Mouse (Mus musculus) heart, embryonic 14.5 days (tissue): Measurements from ENCODE around the gene Mef2d. TPM values are rescaled to one million over a fixed set of nuclear protein-coding genes. Genes with fewer than 3 reads are reported as not detected.

Experiments
- ATAC-seq: fragments of 200-750 bp; cut with Nextera tagmentation; 2 replicates; pipeline ENCODE4 v1.8.0; 2017; ENCODE audit warnings: low read depth, moderate TSS enrichment; ENCODE audit not compliant: insufficient number of reproducible peaks, insufficient read depth, low FRiP score
- H3K27ac ChIP-seq, 2 experiments: fragments of 200-500 bp in 1 of 2; fragments of 300-500 bp in 1 of 2; sonication (generic) in 1 of 2; replicated peaks in 1 of 2; 2 replicates each; pipeline ENCODE4 v1.5.1; 2012 to 2014; ENCODE audit warnings: low read depth in 2 of 2, low read length in 2 of 2, control low read depth in 1 of 2, mild to moderate bottlenecking in 1 of 2, mixed read lengths in 1 of 2; ENCODE audit not compliant: control insufficient read depth in 1 of 2, insufficient read depth in 1 of 2
- H3K27me3 ChIP-seq: fragments of 300-500 bp; sonication (generic); 2 replicates; pipeline ENCODE4 v1.6.1; 2014; ENCODE audit warnings: mild to moderate bottlenecking, low read length, control low read depth; ENCODE audit not compliant: control insufficient read depth, insufficient read depth
- H3K36me3 ChIP-seq: fragments of 300-500 bp; sonication (generic); 2 replicates; pipeline ENCODE4 v1.6.1; 2014; ENCODE audit warnings: mild to moderate bottlenecking, control low read depth, low read length, mixed read lengths; ENCODE audit not compliant: control insufficient read depth, insufficient read depth
- H3K4me1 ChIP-seq, 2 experiments: fragments of 200-500 bp in 1 of 2; fragments of 300-500 bp in 1 of 2; sonication (generic) in 1 of 2; 2 replicates each; pipeline ENCODE4 v1.6.1; 2012 to 2014; ENCODE audit warnings: low read length in 2 of 2, control low read depth in 1 of 2, mixed read lengths in 1 of 2; ENCODE audit not compliant: control insufficient read depth in 2 of 2, insufficient read depth in 2 of 2
- H3K4me2 ChIP-seq: fragments of 300-500 bp; sonication (generic); 2 replicates; pipeline ENCODE4 v1.6.1; 2014; ENCODE audit warnings: mild to moderate bottlenecking, low read length
- H3K4me3 ChIP-seq, 2 experiments: fragments of 200-500 bp in 1 of 2; fragments of 300-500 bp in 1 of 2; sonication (generic) in 1 of 2; 2 replicates each; pipeline ENCODE4 v1.5.1; 2012 to 2014; ENCODE audit warnings: low read length in 2 of 2, mild to moderate bottlenecking in 2 of 2, control low read depth in 1 of 2, low read depth in 1 of 2, moderate library complexity in 1 of 2; ENCODE audit not compliant: control insufficient read depth in 1 of 2, insufficient read depth in 1 of 2
- H3K9ac ChIP-seq: fragments of 300-500 bp; sonication (generic); 2 replicates; pipeline ENCODE4 v1.6.1; 2014; ENCODE audit warnings: mild to moderate bottlenecking, low read length
- H3K9me3 ChIP-seq: fragments of 300-500 bp; sonication (generic); 2 replicates; pipeline ENCODE4 v1.6.1; 2016; ENCODE audit warnings: low read length, control low read depth; ENCODE audit not compliant: control insufficient read depth
- WGBS: fragments of 180-500 bp; shearing (Covaris S2); extraction: QIAGEN DNeasy Blood & Tissue Kit; methylation state at CpG from one replicate; pipeline ENCODE4 v1.1.7; 2014; 5-methylcytosine and 5-hydroxymethylcytosine counted together
- polyA plus RNA-seq: library from polyadenylated mRNA; unstranded; fragments of >200 nt; fragmentation: Nextera tagmentation; extraction: Ambion mirVana; gene quantifications from 2 replicates; pipeline ENCODE4 v1.2.1, GENCODE M21; 2014

Gene Mef2d
- polyA plus RNA-seq, 1 experiment from 2014 or later: 52.1 TPM

DNA sequence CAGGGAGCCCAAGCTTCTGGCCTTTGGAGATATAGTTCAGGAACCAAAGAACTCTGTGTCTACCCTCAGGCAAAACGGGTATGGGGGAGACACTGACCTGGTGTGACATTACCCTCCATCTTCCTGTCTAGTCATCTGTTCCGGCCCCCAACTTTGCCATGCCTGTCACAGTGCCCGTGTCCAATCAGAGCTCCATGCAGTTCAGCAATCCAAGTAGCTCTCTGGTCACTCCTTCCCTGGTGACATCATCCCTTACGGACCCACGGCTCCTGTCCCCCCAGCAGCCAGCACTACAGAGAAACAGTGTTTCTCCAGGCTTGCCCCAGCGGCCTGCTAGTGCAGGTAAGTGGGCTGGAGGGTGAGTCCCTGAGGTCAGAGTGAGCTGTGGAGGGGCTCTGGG is 16.8 kb downstream of the Mef2d start:
- WGBS: 78% methylated on average over 6 of the region's 6 CpGs
- no peak overlapping the region for H3K4me3 ChIP-seq
- no peaks in the 10 kb centered on the region for H3K27me3 ChIP-seq
- no peaks in the 10 kb centered on the region for H3K9me3 ChIP-seq
- H3K4me1 ChIP-seq: peaks cover 0 to 17% of the 10 kb centered on the region in 2 experiments; a peak in 3 of 4 replicates
- no peak overlapping the region for H3K4me2 ChIP-seq
- no peak for ATAC-seq
- peaks cover 91% of the 10 kb centered on the region for H3K36me3 ChIP-seq
- no peak overlapping the region for H3K27ac ChIP-seq
- H3K9ac ChIP-seq: no peak overlapping the region

- H3K4me1 ChIP-seq: peaks cover 2 to 18% of the 10 kb centered on the region in 2 experiments; a peak in 3 of 4 replicates
- peaks cover 100% of the 10 kb centered on the region for H3K36me3 ChIP-seq
- WGBS: 78% methylated on average over 6 of the region's 6 CpGs
- no peak overlapping the region for H3K4me2 ChIP-seq
- no peaks in the 10 kb centered on the region for H3K27me3 ChIP-seq
- ATAC-seq: no peak
- no peaks in the 10 kb centered on the region for H3K9me3 ChIP-seq
- H3K9ac ChIP-seq: no peak overlapping the region
- H3K27ac ChIP-seq: no peak overlapping the region
- no peak overlapping the region for H3K4me3 ChIP-seq
Measured at GRCm38 (mm10) chr3:88160856-88161255, 18.7 kb downstream of the Mef2d start.

- no peak overlapping the region for H3K9ac ChIP-seq
- ATAC-seq: no peak
- 64% methylated on average over 8 of the region's 8 CpGs for WGBS
- H3K27me3 ChIP-seq: no peaks in the 10 kb centered on the region
- no peak overlapping the region for H3K4me2 ChIP-seq
- no peaks in the 10 kb centered on the region for H3K9me3 ChIP-seq
- no peak overlapping the region for H3K4me3 ChIP-seq
- no peak overlapping the region for H3K27ac ChIP-seq
- peaks cover 100% of the 10 kb centered on the region for H3K36me3 ChIP-seq
- peaks cover 3 to 20% of the 10 kb centered on the region in 2 experiments; a peak in 3 of 4 replicates for H3K4me1 ChIP-seq
Measured at GRCm38 (mm10) chr3:88162259-88162658, 20.1 kb downstream of the Mef2d start.

- H3K27me3 ChIP-seq: no peaks in the 10 kb centered on the region
- ATAC-seq: no peak
- no peaks in the 10 kb centered on the region for H3K9me3 ChIP-seq
- 89% methylated on average over 4 of the region's 4 CpGs for WGBS
- H3K9ac ChIP-seq: no peak overlapping the region
- H3K4me3 ChIP-seq: no peak overlapping the region
- no peak overlapping the region for H3K27ac ChIP-seq
- peaks cover 100% of the 10 kb centered on the region for H3K36me3 ChIP-seq
- peaks cover 3 to 14% of the 10 kb centered on the region in 2 experiments; a peak in 3 of 4 replicates for H3K4me1 ChIP-seq
- no peak overlapping the region for H3K4me2 ChIP-seq
Measured at GRCm38 (mm10) chr3:88162811-88163210, 20.6 kb downstream of the Mef2d start.

DNA sequence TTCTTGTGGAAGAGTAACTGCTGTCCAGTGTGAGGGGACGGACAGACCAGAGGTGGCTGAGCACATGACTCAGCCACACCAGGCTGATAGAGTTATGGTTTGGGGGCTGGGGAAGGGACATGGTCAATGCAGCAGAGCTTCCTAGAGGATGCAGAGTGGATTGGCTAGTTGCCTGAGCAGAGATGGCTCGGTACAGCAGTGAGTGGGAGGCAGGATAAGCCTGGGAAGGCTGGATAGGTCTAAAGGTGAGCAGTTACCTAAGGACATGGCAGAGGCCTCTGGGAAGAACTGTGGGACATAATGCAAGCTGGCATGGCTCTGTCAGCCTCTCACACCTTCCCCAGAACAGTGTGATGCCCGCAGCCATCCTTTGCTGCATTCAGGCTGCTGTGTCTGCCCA is 21.7 kb downstream of the Mef2d start:
- Histone ChIP-seq H3K4me2 (no peak overlapping the region), H3K36me3 (peaks cover 100% of the 10 kb centered on the region), H3K4me1 (peaks cover 3 to 14% of the 10 kb centered on the region in 2 experiments; a peak in 3 of 4 replicates), H3K9ac (no peak overlapping the region; the same call in 1 of the 2 replicates), H3K4me3 (no peak overlapping the region), H3K9me3 (no peaks in the 10 kb centered on the region), H3K27ac (no peak overlapping the region), H3K27me3 (no peaks in the 10 kb centered on the region)
- no peak for ATAC-seq
- 62% methylated on average over 3 of the region's 3 CpGs for WGBS

DNA sequence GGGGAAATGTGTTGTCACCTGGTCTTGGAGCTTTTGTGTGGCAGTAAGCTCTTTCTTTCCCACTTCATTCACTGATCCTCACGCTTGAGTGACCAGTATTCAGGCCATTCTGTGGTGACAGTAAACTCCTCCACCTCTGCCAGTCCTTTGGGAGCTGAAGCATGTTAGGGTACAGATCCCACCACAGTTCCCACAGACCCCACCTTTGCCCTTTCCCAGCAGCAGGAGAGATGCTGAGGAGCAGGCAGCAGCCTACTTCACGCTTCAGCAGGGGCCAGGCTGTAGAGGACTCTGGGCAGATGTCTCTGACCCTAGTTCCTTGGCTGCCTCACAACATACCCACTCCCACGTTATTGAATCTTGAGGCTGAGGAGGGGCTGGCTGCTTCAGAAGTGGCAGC is 22.1 kb downstream of the Mef2d start:
- WGBS: 79% methylated on average over 3 of the region's 3 CpGs
- H3K4me3 ChIP-seq: no peak overlapping the region

GRCm38 (mm10) chr3:88166056-88166455 is 23.9 kb downstream of the Mef2d start:
- H3K4me1 ChIP-seq: peaks cover 3 to 14% of the 10 kb centered on the region in 2 experiments; a peak in 3 of 4 replicates
- H3K36me3 ChIP-seq: peaks cover 100% of the 10 kb centered on the region
- no peaks in the 10 kb centered on the region for H3K9me3 ChIP-seq
- no peaks in the 10 kb centered on the region for H3K27me3 ChIP-seq
- H3K9ac ChIP-seq: no peak overlapping the region
- H3K27ac ChIP-seq: peak overlapping the region; percentile 59 to 83
- peak; percentile 40; the same call in 1 of the 2 replicates for ATAC-seq
- WGBS: 44% methylated on average over 5 of the region's 5 CpGs
- H3K4me3 ChIP-seq: no peak overlapping the region
- no peak overlapping the region for H3K4me2 ChIP-seq

More for the DNA sequence above, 22.1 kb downstream of the Mef2d start:
- no peak overlapping the region; the same call in 1 of the 2 replicates for H3K9ac ChIP-seq
- no peak overlapping the region for H3K4me2 ChIP-seq
- peaks cover 100% of the 10 kb centered on the region for H3K36me3 ChIP-seq
- peaks cover 3 to 14% of the 10 kb centered on the region in 2 experiments; a peak in 3 of 4 replicates for H3K4me1 ChIP-seq
- no peaks in the 10 kb centered on the region for H3K9me3 ChIP-seq
- no peak overlapping the region for H3K27ac ChIP-seq
- no peak for ATAC-seq
- no peaks in the 10 kb centered on the region for H3K27me3 ChIP-seq

GRCm38 (mm10) chr3:88170361-88170760 is 28.2 kb downstream of the Mef2d start:
- H3K4me2 ChIP-seq: no peak overlapping the region
- no peaks in the 10 kb centered on the region for H3K27me3 ChIP-seq
- no peak overlapping the region for H3K9ac ChIP-seq
- peaks cover 7 to 30% of the 10 kb centered on the region in 2 experiments; a peak in 3 of 4 replicates for H3K4me1 ChIP-seq
- no peak for ATAC-seq
- H3K27ac ChIP-seq: no peak overlapping the region; a peak in 1 of 4 replicates
- H3K36me3 ChIP-seq: peaks cover 96% of the 10 kb centered on the region
- H3K4me3 ChIP-seq: no peak overlapping the region
- 87% methylated on average over 5 of the region's 5 CpGs for WGBS
- no peaks in the 10 kb centered on the region for H3K9me3 ChIP-seq
